Mouse (Mus musculus): ENCODE results near the gene Cacng7.
"Not testable (repeated sequence)": the region's sequence is repeated elsewhere in the genome, so short reads cannot be mapped to it uniquely, and the experiment has no call there.

The Cacng7 gene

DNA sequence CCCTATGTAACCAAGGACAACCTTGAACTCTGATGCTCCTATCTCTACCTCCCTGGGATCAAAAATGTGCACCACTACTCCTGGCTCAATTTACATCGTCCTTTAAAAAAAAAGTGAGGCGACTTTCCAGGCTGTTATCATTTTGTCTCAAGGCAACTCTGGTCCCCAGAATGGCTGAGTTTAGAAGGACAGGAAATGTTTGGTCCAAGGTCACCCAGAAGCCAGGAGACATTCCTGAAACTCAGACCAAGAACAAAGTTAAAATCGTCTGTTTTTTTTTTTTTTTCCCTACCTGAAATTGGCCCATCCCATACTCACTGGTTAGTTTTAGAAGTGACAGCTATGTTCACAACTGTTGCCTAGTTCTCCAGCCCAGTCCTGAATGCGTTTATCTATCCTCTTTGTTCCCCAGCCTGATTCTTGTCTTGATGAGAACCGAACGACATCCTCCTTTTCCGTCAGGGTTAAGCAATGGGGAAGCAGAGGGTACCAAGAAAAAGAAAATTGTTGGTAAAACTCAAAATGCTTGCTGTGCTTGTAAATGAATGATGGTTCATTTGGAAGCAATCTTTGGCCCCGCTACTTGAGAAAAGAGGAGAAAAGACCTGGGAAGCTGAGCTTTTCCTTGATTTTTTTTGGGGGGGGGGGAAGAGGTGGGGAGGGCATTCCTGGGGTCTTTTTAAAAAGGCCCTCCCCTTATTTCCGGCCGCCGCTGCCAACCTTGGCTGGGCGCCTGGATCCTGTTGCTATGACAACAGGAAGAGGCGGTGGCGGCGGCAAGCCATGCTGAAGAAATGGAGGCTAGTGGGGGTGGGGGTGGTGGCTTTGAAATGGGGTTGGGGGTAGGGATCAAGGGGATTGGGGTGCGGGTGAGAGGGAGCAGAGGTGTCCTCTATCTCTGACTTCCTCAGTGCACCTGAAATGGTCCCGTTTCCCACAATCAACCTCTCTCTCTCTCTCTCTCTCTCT lies 57.0 kb downstream of the Cacng7 start:
- DNase-seq (ENCODE audit: low read depth, low spot score) = no peak

DNA sequence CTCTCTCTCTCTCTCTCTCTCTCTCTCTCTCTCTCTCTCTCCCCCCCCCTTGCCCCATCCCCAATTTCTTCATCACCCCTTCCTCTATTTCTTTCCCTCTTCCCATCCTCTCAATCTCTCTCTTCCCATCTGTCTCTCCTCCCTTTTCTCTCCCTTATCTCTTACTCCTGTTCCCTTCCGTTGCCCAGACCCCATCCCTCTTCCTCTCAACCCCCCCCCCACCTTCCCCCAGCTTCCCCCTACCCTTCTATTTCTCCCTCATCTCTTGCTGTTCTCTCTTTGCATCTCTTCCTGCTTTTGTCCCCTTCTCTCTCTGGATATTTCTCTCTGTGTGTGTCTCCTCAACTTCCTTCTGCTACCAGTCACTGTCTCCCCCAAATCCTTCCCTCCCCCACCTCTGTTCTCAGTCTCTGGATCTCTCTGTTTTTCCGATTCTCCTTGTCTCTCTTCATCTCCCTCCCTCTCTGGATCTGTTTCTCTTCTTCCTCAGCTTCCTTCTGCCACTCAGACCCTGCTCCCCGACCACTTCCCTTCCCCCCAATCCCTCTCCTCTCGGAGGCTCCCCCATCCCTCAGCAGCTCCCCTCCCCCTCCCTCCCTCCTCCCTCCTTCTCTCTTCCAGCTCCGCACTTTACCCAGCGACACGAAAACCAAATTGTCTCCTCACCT lies 57.8 kb downstream of the Cacng7 start, which contains the start of gene Cacng8:
Gene Cacng8 (plus strand): TSS at position 271 of the 668 bp plus-strand sequence.
- no peak for DNase-seq (ENCODE audit: low read depth, low spot score)

DNA sequence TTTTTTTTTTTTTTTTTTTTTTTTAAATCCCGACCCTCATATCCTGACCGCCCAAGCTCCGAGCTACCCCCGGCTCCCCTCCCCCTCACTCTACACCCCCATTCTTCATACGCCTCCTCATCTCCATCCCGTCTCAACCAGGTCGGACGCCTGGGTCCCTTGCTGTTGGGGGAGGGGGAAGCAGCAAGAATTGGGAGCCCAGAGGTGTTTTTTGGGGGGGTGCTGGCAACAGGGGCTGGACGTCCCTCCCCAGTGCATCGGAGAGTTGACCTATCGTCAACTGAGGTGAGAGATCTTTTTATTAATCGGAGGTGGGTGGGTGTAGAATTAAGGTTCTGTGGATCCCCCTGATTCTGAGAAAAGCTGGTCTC lies 58.3 kb downstream of the Cacng7 start:
- no peak for DNase-seq (ENCODE audit: low read depth, low spot score)

DNA sequence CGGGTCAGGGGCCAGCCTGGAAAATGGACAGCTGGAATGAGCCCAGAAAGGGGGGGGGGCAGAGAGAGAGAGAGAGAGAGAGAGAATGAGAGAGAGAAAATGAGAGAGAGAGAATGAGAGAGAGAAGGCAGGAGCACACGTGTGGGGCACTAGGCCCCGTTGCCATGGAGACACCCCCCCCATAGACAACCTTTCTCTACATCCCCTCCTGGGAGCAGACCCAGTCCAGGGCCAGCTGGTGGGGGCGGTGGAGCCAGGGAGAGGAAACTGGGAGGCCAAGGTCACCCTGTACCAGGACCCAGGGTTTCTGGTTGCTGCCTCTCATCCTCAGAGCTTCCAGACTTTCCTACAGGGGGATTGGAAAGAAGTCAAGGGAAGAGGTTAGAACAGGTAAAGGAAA lies 59.1 kb downstream of the Cacng7 start:
- DNase-seq (ENCODE audit: low read depth, low spot score) = no peak

DNA sequence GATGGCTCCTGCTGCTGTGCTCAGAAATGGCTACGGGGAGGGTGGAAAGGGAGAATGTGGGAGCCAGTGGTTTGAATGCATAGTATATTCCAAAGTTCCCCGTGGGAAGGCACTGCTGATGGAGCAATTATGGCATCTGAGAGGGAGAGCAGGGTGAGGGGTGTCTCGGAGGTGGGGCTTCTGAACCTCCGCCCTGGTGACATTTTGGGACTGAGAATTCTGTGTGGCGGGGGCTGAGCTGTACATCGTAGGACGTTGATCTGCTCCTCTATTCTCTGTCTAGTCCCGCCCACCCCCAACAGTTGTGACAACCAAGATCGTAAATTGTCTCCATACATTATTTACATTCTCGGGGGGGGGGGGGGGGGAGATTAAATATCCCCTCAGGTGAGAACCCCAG lies 64.6 kb downstream of the Cacng7 start:
- DNase-seq (ENCODE audit: low read depth, low spot score) = no peak

DNA sequence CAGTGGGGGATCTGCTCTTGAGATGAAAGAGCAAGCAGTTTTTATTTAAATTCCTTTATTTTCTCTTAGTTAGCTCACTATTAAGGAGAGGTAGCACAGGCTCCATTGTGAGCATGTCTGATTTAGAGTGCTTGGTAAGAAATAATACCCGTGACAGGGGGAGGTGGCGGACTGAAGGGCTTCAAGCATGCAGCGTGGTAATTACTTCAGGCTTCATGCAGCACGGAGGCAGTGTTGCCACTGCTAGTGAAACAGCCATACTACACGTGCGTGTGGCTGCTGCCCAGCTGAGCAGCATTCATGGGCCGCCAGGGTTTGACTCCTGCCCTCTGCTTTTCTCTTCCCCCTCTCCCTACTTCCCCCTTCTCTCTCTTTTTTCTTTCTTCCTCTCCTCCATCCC lies 65.0 kb downstream of the Cacng7 start:
- no peak for DNase-seq (ENCODE audit: low read depth, low spot score)

DNA sequence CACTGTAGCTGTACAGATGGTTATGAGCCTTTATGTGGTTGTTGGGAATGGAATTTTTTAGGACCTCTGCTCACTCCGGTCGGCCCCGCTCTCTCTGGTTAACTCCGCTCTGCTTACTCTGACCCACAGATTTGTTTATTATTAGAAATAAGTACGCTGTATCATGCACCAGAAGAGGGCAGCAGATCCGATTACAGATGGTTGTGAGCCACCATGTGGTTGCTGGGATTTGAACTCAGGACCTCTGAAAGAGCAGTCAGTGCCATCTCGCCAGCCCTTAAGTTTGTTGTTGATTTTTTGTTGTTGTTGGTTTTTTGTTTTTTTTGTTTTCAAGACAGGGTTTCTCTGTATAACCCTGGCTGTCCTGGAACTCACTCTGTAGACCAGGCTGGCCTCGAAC lies 65.6 kb downstream of the Cacng7 start:
- not testable (repeated sequence) for DNase-seq (ENCODE audit: low read depth, low spot score)

DNA sequence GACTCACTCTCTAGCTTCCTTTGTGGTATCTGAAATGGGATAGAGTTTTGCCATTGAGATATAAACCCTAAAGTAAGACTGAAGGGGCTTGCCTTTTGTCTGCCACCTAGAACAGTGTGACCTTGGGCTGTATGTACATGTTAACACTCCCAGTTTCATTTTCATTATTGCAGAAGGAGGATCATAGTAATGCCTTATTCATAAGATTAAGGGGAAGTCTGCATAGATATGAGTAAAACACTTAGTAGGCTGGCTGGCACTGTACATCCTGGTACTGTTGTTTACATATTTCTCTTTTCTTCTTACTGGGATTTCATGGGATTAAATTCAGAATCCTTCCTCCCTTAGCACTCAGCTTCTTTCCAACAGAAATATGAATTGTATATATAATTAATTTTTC lies 67.2 kb downstream of the Cacng7 start:
- no peak for DNase-seq (ENCODE audit: low read depth, low spot score)

DNA sequence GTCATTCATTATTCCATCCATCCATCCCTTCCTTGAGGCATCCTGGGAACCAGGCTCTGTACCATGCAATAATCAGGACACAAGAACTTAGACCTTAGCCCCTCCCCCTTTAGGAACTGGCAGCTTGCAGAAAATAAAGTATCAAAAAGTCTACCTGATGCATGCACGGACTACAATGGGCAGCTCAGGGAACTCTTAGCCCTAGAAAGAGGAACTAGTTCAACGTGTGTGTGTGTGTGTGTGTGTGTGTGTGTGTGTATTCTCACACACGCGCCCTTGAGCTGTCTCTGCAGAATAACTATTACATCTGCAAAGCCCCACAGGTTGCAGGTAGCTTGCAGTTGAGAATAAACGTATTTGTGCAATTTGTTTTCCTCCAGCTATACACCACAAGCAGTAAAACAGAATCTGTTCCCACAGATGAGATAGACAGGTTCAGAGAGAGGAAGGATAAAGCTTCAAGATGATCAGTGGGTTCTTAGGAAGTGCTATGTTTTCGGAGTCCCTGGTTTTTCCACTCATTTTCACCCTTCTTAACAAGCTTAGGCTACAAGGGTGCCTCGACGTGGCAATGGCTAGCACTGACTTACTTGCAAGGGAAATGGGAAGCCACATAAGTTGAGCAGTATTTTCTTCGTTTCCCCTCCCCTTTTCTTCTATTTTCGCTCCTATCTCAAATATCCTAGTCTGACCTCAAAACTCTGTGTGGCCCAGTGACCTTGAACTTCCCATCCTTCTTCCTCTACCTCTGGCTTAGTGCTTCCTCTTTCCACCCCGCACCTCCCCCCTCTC lies 77.2 kb downstream of the Cacng7 start:
- DNase-seq (ENCODE audit: low read depth, low spot score) = no peak

DNA sequence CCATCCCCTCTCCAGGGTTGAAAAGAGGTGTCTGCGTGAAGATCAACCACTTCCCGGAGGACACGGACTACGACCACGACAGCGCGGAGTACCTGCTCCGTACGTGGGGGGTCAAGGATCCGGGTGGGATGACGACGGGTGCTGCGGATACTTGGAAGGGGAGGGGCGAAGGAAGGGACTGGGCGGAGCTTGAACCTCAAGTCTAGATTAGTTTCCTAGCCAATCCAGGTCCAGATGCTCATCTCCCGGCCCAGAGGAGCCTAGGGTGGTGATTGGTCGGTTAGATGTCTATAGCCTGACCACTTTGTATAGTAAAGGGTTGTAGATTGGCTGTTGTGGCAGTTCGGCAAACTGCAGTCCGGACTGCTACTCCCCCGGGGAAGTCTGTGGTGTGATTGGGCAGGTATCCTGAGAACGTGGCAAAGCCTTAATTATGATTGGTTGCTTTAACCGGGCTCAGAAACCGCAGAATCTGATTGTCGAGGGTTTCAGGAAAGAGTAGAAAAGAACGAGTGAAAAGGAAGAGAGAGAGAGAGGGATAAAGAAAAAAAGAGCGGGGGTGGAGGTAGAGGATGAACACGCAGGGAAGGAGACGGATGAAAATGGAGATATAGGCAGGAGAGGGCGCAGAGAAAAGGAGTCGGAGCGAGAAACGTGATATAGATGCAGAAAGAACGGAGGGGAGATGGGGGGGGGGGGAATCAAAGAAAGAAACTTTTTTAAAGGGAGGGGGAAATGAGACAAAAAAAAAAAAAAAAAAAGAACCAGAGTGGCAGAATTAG lies 78.6 kb downstream of the Cacng7 start:
- DNase-seq (ENCODE audit: low read depth, low spot score) = peak; percentile 52

DNA sequence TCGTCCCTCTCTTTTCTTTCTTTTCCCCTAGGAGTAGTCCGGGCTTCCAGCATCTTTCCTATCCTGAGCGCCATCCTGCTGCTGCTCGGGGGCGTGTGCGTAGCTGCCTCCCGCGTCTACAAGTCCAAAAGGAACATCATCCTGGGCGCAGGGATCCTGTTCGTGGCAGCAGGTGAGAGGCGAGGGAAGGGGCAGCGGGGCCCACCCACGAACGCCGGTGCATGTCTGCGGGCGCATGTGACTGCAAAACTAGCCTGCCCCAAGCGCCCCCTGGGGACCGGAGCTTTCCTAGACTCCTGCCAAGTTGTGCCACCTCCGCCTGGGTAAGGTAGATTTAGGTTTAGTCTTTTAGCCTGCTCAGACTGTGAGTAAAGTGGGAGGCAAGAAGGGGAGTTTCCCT lies 79.3 kb downstream of the Cacng7 start:
- DNase-seq (ENCODE audit: low read depth, low spot score) = no peak

DNA sequence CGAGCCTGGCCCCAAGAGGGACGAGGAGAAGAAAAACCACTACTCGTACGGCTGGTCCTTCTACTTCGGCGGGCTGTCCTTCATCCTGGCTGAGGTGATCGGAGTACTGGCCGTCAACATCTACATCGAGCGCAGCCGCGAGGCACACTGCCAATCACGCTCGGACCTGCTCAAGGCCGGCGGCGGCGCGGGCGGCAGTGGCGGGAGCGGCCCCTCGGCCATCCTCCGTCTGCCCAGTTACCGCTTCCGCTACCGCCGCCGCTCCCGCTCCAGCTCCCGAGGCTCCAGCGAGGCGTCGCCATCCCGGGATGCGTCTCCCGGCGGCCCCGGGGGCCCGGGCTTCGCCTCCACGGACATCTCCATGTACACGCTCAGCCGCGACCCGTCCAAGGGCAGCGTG lies 82.1 kb downstream of the Cacng7 start:
- DNase-seq (ENCODE audit: low read depth, low spot score) = no peak

DNA sequence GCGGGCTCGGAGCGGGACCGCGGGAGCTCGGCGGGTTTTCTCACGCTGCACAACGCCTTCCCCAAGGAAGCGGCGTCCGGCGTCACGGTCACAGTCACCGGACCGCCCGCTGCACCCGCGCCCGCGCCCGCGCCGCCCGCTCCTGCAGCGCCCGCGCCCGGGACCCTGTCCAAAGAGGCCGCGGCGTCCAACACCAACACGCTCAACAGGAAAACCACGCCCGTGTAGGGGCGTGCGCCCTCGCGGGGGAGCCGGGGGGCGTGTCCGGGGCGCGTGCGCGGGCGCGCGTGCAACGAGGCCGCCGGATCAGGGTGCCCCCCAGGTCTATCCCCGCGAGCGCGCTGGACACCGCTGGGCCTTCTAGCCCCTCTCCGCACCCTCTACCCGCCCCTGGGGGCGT lies 82.6 kb downstream of the Cacng7 start:
- DNase-seq (ENCODE audit: low read depth, low spot score) = no peak

All from embryo, embryonic 11.5 days (tissue).